Mouse (Mus musculus) kidney, postnatal 10 days (tissue): ENCODE measurements around the gene Eif5a.
"Not testable (repeated sequence)": the region's sequence is repeated elsewhere in the genome, so short reads cannot be mapped to it uniquely, and the experiment has no call there.

Experiments
- DNase-seq: peaks from one replicate; pipeline ENCODE4 v3.0.0; 2021; ENCODE audit warnings: mixed read lengths

The Eif5a gene

DNA sequence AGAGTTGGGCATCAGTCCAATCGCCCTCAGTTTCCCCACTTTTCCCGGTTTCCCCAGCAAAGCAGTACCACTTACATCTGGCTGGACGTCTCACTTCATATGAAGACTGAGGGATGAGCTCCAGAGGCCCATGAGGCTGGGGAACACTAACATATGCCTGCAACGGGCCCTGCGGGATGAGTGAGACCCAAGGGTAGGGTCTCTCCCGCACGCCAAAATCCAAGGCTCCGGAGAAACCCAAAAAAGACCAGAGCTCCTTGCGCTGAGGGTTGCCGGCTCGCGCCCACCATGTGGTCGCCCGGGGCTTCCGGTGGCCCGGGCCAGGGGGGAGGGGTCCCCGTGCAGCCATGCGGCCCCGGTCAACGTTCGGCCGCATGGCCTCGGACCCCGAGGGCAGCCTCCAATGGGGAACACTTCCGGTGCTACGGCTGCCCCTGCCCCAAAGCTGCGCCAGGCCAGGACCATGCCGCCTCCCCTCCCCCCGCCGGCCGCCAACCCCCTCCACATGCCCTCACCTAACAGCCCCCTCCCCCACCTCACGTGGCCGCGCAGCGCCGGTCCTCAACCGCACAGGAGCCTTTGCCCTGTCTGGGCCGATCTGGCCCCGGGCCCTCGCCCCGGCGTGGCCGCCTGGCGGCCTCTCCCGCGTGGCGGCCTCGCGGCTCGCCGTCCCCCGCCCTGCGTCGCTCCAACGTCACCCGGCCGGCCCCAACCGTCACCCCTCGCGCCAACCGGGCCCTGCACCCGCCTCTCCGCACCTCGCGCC lies 1.3 kb downstream of the Eif5a start:
- DNase-seq: peak; percentile 77

DNA sequence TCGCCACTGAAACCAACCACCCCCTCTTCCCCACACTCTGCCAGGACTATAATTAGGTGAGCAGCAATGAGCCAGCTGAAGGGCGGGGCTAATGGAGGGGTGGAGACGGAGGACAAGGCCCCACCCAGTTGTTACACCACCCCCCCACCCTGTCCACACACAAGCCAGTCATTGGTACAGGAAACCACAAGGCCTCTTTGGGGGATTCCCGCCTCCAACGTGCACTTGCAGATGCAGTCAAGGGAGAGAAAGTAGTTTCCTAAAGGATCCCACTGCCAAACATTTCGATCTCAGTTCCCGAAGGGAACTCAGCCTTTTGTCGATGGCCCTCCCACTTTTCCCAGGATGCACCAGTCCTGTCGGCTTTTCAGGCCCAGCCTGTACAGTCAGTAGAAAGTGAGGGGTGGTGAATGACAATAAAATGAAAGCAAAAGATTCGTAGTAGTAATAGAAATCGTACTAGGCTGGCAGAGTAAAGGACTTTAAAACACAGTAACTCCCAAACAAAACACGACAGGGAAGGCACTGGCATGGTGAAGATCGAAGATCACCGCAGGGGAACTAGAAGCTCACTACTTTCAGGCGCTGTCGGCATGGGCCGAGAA lies 2.0 kb downstream of the Eif5a start:
- peak; percentile 87 for DNase-seq

DNA sequence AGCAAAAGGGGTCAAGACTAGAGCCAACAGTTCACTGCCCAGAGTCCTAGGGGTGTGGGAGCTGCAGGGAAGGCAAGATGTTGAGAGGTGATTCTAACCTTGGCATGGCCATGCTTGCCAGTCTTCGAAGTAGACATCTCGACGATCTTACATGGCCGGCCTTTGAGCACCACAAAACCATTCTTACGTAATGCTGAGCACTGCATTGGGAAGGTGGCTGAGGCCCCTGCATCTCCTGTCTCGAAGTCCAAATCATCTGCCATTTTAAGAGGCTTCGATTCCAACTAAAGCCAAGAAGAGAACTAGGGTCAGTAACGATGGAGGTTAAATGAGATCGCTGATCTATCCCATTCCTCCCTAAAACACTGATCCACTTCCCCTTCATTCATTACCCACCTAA lies 2.7 kb downstream of the Eif5a start:
- DNase-seq: no peak

DNA sequence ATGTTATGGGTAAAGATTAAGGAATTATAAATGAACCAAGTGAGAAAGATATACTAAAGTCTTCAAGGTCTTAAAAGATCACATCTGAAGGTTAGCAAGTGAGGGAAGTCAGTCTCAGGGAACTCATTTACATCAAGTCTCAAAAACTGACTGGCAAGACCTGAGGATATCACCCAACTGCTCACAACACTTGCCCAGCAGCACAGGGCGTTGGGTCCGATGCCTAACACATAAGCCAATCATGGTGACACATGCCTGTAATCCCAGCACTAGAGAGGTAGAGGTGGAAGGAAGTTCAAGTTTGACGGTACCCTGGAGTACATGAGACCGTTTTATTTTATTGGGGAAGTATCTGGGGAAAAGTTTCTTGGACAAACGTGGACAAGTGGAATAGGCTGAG lies 3.6 kb downstream of the Eif5a start:
- DNase-seq: no peak

DNA sequence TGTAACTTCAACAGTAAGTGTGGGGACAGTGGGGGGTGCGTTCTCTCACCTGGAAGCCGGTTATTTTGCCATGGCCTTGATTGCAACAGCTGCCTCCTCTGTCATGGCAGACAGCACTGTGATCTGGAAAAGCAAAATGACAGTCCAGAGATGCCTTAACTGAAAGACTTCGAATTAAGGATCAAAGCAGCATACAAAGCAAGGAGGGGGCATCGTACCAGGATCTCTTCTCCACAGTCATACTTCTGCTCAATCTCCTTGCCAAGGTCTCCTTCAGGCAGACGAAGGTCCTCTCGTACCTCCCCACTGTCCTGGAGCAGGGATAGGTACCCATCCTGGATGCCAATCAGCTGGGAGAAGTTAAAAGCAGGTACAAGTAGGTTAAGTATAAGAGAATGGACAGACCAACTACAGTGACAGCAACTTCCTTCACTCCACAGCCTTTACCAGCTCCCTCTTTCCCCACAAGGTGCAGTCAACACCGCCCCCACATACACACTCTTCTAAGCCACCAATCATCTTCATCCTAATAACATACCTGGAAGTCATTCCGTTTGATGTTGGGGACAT lies 4.3 kb downstream of the Eif5a start:
- no peak for DNase-seq

DNA sequence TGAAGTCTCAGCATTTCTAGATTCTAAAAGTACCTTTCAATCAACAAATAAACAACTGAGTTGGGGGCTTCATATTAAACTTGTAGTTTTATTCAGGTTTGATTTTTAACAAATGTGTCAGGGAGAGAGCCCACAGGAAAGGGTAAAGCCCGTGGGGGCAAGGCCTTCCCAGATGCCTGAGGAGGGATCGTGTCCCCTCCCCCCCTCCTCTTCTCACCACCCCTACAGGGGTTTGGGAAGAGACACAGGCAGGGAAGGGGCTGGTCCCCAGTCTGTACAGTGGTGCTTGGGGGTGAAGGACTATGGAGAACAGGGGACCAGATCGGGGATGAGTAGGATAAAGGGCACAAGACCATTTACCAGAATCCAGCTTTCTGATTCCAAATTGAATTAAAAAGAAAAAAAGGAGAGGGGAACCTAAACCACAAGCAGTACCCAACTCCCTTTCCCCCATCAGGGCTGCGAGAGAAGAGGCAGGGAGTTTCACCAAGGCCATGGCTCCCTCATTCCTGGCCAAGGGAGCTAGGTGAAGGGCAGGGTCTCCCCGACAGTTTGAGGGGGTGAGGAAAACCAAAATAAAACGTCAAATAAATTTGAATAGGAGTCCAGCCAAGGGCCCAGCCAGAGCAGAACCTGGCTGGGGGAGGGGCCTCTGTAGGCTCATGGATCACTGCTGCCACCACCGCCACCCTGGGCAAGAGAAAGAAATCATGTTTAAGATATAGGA lies 4.9 kb downstream of the Eif5a start:
- DNase-seq: not testable (repeated sequence)

DNA sequence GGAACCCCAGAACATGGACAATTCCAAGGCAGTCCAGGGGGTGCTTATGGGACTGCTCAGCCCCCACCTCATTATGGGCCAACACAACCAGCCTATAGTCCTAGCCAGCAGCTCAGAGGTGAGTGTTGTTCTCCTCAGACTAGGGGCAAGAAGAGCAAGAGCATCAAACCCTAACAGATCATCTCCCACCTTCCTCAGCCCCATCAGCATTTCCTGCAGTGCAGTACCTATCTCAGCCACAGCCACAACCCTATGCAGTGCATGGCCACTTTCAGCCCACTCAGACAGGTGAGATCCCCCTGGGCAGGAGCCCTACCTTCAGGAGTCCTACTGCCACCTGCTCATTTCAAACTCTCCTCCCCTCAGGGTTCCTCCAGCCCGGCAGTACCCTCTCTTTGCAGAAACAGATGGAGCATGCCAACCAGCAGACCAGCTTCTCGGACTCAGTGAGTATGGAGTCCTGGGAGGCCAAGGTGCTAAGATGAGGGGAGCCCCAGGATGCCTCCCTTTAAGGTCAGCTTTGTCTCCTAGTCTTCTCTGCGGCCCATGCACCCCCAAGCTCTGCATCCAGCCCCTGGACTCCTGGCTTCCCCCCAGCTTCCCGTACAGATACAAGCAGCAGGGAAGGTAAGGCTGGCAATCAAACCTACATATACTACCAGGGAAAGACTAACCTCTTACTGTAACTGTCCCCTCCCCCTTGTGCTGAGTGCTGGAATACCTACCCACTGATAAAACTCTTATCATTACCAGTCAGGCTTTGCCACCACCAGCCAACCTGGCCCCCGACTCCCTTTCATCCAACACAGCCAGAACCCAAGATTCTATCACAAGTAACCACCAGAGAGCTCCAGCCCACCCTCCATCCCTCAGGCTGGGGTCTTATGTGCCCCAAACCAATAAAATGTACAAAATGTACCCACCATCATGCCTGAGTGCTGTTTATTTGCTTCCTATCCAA lies 5.8 kb downstream of the Eif5a start:
- no peak for DNase-seq

DNA sequence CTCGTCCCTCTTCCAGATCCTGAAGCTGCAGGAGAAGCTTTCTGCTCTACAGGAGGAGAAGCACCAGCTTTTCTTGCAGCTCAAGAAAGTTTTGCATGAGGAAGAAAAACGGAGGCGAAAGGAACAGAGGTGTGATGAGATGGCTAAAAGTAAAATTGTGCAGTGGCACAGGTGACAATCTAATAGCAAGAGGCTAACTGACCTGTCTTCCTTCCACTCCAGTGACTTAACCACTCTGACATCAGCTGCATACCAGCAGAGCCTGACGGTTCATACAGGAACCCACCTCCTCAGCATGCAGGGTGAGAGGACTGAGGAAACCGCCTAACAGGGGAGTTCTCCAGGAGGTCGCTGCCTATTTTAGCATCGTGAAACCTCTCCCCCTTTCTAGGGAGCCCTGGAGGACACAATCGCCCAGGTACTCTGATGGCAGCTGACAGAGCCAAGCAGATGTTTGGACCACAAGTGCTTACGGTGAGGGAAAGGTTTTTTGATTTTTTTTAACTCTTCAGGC lies 6.8 kb downstream of the Eif5a start:
- no peak for DNase-seq

DNA sequence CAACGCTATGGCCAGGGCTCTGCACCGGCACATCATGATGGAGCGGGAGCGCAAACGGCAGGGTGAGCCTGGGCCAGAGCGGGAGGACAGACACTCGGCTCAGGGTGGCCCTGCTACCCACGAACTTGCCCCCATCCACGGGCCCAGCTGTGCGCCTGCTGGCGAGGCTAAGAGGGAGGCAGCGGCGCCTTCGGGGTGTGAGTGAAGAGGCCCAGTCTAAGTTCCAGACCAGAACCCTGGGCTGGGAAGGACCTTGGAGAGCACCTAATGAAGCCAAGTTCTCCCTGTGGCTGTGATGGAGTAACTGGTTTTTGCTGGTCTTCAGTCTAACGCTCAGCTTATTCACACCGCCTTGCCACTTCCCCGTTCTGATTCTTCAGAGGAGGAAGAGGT lies 7.4 kb downstream of the Eif5a start:
- DNase-seq: peak; percentile 52

DNA sequence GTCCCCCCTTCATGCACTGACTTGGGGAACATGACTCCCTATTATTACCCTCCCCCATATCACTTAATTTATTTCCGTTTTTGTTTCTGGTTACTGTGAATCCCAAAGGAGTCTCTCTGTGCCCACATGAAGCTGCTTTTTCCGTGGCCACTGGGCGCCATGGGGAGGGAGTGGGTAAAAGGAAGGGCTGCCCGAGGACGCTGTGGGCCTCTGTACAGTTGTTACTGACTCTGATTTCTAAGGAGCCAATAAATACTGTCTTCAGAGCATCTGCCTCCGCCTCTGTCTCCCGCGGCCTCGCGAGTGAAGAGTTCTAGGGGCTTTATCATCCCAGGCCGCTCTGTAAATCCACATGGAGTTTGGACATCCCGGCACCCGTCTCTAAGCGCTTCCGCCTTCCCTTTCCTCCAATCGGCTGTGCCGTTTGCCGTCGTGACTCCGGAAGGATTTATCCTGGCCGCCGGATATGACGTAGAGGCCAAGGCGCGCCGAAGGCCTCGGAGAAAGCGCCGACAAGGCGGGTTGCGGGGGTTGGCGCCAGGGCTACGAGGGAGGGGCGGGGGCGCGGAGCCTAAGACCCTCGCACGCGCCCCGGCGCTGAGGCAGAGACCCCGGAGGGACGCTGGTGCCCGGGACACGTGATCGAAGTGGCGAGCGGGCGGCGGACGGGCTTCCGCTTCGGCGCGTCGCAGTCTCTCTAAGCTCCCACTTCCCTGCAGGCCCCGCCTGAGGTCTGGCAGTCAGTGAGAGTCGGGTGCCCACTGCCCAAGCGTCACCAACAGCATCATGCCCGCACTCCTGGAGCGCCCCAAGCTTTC lies 8.0 kb downstream of the Eif5a start, which contains the start of gene Gps2:
Gps2 (plus strand) TSS at position 335 of the 818 bp plus-strand sequence.
- peak; percentile 95 for DNase-seq

DNA sequence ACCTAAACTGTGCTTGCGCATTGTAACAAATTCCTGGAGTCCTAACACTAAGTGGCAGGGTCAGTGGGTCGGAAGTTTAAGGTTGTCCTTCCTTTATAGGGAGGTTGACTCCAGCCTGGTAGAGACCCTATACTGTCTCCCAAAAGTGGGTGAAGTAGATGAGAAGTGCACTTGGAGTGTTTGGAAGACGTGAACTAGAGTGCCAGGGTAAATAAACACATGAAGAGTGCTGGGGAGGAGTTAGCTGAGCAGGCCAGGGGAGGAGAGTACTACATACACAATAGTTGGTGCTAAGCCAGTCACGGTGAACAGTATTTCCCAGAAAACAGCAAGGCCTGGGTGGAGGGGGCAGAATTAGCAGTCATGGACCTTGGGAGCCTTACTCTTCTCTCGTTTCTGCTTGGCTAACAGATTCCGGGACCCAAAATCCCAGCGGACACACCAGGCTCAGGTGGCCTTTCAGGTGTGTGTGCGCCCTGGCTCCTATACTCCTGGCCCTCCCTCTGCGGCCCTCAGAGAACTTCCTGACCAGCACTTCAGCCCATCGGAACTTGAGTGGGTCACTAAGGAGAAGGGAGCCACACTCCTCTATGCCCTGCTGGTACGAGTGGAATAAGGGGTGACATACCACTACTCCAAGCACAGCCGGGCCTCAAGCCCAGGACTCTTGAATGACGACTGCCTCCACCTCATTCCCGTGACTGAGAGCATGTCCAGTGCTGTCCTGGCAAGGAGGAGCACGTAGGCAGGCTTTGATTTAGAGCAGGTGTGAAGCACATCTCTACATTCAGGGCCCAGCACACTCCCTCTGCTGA lies 8.8 kb downstream of the Eif5a start:
- DNase-seq: no peak

DNA sequence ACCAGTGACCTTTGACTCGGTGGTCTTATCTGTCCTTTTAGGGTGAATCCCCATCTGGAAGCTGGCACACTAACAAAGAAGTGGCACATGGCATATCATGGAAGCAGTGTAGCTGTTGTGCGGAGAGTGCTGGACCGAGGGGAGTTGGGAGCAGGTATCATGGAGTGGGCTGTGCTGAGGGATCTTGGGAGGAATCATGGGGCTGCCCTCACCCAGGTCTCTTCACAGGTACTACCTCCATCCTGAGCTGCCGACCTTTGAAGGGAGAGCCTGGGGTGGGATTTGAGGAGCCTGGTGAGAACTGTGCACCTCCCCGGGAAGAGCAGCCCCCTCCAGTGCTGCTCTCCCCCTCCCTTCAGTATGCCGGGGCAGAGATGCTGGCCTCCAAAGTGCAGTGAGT lies 10.1 kb downstream of the Eif5a start:
- no peak for DNase-seq

DNA sequence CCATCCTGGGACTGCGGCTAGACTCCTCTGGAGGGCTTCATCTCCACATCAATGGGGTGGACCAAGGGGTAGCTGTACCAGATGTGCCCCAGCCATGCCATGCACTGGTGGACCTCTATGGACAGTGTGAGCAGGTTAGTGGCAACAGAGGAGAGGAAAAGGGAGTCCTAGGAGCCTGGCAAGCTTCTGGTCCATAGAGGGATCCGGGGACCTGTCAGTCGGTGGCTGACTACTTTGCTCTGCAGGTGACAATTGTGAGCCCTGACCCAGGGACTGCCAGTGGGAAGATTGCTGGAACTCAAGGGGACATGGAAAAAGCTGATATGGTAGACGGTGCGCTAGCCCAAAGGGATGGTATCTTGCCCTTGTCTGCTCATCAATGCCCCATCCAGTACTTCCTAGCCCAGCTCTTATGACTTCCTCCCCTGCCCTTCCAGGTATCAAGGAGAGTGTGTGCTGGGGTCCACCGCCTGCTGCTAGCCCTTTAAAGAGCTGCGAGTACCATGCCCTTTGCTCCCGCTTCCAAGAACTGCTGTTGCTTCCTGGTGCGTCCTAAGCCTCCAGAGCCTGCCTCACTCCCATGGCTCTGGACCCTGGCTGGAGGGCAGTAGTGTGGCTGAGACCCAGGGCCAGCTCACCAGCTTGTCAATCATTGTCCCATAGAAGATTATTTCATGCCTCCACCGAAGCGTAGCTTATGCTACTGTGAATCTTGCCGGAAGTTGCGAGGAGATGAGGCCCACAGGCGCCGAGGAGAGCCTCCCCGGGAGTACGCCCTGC lies 10.8 kb downstream of the Eif5a start:
- DNase-seq: peak; percentile 65

DNA sequence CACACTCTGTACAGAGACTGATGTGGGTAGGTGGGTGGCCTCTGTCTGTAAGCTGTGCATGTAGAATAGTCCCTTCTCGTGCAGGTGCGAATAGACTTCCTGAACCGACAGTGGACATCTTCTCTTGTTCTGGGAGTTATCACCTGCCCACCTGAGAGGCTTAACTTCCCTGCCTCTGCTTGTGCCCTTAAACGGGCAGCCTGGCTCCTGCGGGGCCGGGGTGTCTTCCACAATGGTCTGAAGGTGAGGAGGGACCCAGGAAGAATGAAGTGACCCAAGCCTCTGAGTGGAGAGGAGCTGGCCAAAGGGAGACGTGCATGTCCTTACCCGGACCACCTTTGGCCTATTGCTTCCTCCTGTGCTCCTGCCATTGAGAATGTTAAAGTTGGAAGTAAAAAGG lies 11.6 kb downstream of the Eif5a start:
- DNase-seq: no peak

DNA sequence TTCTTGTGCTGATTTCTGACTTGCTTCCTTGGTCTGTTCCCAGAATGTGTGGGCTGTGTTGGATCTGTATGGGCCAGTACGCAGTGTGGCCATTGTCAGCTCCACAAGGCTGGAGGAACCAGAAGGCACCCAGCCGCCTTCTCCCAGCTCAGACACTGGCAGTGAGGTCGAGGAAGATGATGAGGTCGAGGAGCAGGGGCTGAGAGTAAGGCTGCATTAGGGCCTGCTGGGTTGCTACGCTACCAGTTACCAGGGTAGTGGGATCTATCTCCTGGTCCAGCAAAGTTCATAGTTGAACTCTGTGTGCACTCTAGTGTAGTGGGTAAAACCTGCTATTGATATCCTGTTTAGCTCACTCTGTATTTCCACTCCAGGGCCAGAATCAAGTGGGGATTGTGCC lies 12.6 kb downstream of the Eif5a start:
- DNase-seq: no peak

DNA sequence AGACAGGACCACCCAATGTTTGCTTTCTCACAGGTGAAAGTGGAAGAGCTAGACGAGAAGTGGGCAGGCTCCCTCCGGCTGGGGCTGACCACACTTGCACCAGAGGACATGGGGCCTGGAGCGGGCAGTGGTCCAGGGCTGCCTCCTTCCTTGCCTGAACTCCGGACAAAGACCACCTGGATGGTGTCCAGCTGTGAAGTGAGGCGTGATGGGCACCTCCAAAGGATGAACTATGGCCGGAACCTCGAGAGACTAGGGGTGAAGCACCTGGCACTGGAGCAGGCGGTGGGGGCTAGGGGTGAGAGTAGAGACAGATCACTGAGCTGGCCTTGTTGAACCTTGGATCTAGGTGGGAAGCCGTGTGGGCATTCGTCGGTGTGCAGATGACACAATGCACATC lies 13.1 kb downstream of the Eif5a start:
- DNase-seq: peak; percentile 90

DNA sequence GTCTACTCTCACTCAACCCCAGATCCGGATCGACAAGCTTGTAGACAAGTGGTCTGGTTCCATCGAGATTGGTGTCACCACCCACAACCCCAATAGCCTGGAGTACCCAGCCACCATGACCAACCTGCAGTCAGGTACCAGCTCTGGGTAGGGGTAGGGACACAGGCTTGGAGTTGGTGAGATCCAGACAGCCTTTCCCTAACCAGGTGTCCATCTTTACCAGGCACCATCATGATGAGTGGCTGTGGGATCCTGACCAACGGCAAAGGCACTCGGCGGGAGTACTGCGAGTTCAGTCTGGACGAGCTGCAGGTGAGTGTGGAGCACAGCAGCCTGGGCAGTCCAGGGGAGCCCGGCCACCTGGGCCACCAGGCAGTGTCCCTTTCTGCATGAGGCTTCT lies 17.4 kb downstream of the Eif5a start:
- DNase-seq: no peak

DNA sequence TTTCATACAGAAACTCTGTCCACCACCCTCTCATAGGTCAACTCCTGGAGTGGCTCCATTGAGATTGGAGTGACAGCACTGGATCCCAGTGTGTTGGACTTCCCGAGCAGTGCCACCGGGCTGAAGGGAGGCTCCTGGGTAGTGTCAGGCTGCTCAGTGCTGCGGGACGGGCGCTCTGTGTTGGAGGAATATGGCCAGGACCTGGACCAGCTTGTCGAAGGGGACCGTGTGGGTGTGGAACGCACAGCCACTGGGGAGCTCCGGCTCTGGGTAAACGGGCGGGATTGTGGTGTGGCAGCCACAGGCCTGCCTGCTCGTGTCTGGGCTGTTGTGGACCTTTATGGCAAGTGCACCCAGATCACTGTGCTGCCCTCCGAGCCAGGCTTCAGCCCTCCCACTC lies 18.8 kb downstream of the Eif5a start:
- DNase-seq: no peak

DNA sequence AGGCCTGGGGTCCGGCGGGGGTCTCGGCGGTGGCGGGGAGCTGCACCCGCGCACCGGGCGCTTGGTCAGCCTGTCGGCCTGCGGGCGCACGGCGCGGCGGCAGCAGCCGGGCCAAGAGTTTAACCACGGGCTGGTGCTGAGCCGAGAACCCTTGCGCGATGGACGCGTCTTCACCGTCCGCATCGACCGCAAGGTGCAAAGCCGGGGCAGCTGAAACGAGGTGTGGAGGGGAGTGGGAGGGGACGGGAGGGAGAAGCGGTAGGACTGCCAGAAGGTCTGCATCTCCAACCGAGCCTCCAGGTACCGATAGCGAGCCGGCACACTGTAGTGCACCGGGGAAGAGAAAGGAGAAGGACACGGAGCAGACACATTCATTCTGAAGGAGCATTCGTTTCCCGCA lies 19.8 kb downstream of the Eif5a start:
- no peak for DNase-seq

DNA sequence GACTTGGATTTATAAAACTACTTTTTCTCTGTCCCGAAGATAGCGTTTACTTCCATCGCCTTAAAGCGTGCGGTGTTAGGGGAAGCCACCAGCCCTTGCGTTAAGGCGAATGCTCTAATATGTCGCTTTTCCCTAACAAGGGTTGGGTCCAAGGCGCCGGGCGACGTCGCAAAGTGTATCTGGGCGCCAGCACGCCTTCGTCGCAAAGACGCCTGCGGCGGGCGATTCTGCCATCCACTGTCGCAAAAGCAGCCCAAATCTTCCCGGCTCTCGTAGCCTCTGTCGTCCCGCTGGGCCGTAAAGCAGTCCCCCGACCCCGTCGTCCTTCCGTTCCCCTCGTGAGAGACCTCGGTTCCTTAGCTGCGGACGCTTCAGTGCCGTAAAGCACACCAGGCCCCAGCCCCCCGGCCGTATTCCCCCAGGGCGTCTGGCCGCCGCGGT lies 20.3 kb downstream of the Eif5a start:
- peak; percentile 96 for DNase-seq
